Mouse (Mus musculus) intestine, embryonic 14.5 days (tissue): ENCODE data around the gene Hddc3. TPM values are rescaled to one million over a fixed set of nuclear protein-coding genes. Genes with fewer than 3 reads are reported as not detected.

Experiments
- ATAC-seq: fragments of 200-750 bp; cut with Nextera tagmentation; replicated peaks from 2 replicates; pipeline ENCODE4 v1.8.0; 2017; ENCODE audit warnings: low read depth, moderate number of reproducible peaks, moderate TSS enrichment, moderate library complexity; ENCODE audit not compliant: low FRiP score, low TSS enrichment
- DNase-seq: peaks from one replicate; pipeline ENCODE4 v3.0.0-alpha.2; 2018; ENCODE audit warnings: low spot score
- H3K27ac ChIP-seq: fragments of 300-500 bp; sonication (generic); 2 replicates; pipeline ENCODE4 v1.5.1; 2014; ENCODE audit warnings: low read depth, mild to moderate bottlenecking, control low read depth
- H3K27me3 ChIP-seq: fragments of 300-500 bp; sonication (generic); replicated peaks from 2 replicates; pipeline ENCODE4 v1.6.1; 2014; ENCODE audit warnings: low read length, control low read depth; ENCODE audit not compliant: control insufficient read depth, insufficient read depth
- H3K36me3 ChIP-seq: fragments of 300-500 bp; sonication (generic); 2 replicates; pipeline ENCODE4 v1.6.1; 2014; ENCODE audit warnings: low read length, control low read depth; ENCODE audit not compliant: control insufficient read depth, insufficient read depth
- H3K4me1 ChIP-seq: fragments of 300-500 bp; sonication (generic); replicated peaks from 2 replicates; pipeline ENCODE4 v1.6.1; 2014; ENCODE audit warnings: low read length, control low read depth, mixed read lengths; ENCODE audit not compliant: control insufficient read depth, insufficient read depth
- H3K4me2 ChIP-seq: fragments of 300-500 bp; sonication (generic); 2 replicates; pipeline ENCODE4 v1.6.1; 2014; ENCODE audit warnings: low read length
- H3K4me3 ChIP-seq: fragments of 300-500 bp; sonication (generic); 2 replicates; pipeline ENCODE4 v1.5.1; 2014; ENCODE audit warnings: low read depth, low read length, control low read depth, mixed read lengths
- H3K9ac ChIP-seq: fragments of 300-500 bp; sonication (generic); 2 replicates; pipeline ENCODE4 v1.6.1; 2014; ENCODE audit warnings: mild to moderate bottlenecking, low read length
- H3K9me3 ChIP-seq: fragments of 300-500 bp; sonication (generic); 2 replicates; pipeline ENCODE4 v1.6.1; 2016; ENCODE audit warnings: low read length, control low read depth; ENCODE audit not compliant: control insufficient read depth
- WGBS: fragments of 180-500 bp; shearing (Covaris S2); extraction: QIAGEN DNeasy Blood & Tissue Kit; methylation state at CpG from one replicate; pipeline ENCODE4 v1.1.7; 2014; 5-methylcytosine and 5-hydroxymethylcytosine counted together
- polyA plus RNA-seq: library from polyadenylated mRNA; unstranded; fragments of >200 nt; fragmentation: Nextera tagmentation; extraction: Ambion mirVana; gene quantifications from 2 replicates; pipeline ENCODE4 v1.2.1, GENCODE M21; 2014

Hddc3 gene
- polyA plus RNA-seq, 1 experiment from 2014 or later = 19.8 TPM

DNA sequence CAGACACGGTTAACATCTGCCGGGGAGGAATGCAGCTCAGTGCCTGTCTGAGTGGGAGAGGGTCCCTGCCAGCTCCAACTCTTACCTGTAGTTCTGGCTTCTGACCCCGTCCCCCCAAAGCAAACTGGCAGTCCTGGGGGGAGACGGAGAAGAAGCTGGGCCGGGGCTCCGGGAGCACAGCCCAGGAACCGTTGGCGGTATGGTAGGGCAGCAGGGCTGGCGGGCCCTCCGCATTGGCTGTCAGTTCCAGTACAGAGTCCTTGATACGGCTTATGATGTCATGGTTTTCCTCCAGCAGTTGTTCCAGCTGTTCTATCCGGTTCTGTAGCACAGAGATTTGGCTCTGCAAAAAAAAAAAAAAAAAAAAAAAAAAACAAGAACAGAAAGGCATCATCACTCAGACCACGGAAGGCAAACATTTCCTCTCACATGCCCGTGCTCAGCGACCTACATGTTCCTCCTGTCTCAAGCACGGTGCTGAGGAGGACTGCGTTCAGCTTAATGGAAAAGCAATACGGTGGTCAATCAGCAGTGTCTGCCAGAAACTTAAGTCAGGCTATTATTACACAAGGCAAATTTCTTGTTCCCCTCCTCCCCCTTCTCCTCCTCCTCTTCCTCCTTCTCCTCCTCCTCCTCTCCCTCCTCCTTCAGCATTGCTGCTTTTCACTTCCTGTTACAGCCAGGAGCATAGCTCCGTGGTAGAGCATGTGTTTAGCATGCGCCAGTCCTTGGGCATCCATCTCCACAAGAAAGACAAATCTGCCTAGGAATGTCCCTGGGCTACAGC is 25.9 kb downstream of the Hddc3 start:
- peaks cover 12% of the 10 kb centered on the region for H3K4me1 ChIP-seq
- peak overlapping the region; percentile 12; the same call in 1 of the 2 replicates for H3K27ac ChIP-seq
- H3K9me3 ChIP-seq = no peaks in the 10 kb centered on the region
- no peak overlapping the region for H3K4me3 ChIP-seq
- H3K4me2 ChIP-seq = peak overlapping the region; percentile 71
- H3K9ac ChIP-seq = no peak overlapping the region
- no peak for ATAC-seq
- 60% methylated on average over 20 of the region's 20 CpGs for WGBS
- no peaks in the 10 kb centered on the region for H3K27me3 ChIP-seq
- DNase-seq = no peak
- H3K36me3 ChIP-seq = peaks cover 40% of the 10 kb centered on the region

DNA sequence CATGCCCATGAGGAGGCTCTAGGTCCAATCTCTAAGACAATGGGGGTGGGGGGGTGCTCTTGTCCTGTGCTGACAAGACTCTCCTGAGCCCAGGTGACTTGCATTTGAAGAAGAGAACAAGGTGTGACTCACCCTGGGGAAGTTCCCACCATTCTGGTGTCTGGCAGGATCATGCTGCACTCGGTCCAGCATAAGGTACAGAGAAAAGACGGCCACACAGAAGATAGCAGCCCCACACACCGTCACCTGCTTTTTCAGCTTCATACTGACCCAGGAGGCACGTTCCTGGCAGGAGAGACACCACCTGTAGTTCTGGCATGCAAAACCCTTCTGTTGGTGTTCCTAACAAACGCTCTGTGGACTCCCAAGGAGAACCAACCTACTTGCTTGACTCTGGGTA is 26.6 kb downstream of the Hddc3 start:
- no peak for DNase-seq
- no peak for ATAC-seq
- H3K27me3 ChIP-seq = no peaks in the 10 kb centered on the region
- H3K9ac ChIP-seq = no peak overlapping the region
- 0 out of 2 replicates have a peak overlapping the region, but pooled peaks have one; percentile 12 for H3K27ac ChIP-seq
- WGBS = 68% methylated on average over 5 of the region's 5 CpGs
- peaks cover 34% of the 10 kb centered on the region for H3K36me3 ChIP-seq
- H3K4me2 ChIP-seq = peak overlapping the region; percentile 71
- no peaks in the 10 kb centered on the region for H3K9me3 ChIP-seq
- peaks cover 12% of the 10 kb centered on the region for H3K4me1 ChIP-seq
- H3K4me3 ChIP-seq = peak overlapping the region; percentile 89

DNA sequence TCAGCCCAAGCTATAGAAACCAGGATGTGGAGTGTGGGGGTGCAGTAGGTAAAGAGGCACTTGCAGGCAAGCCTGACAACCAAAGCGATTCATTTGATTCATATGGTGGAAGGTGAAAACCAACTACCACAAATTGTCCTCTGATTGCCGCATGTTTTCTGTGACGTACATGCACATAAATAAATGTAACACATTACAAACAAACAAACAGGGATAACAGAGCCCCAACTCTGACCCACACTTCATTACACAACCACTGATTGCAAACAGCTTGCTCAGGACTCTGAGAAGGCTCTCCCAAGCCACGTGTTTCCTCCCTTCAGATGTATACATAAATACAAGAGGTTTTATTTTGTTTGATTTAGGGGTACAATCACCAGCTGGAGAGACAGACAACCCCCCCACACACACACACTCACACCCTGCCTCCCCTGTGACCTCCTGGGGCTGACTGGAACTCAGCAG is 27.1 kb downstream of the Hddc3 start:
- ATAC-seq = no peak
- Histone ChIP-seq H3K4me3 (peak overlapping the region; percentile 89), H3K27me3 (no peaks in the 10 kb centered on the region), H3K9ac (peak overlapping the region; percentile 80), H3K4me2 (peak overlapping the region; percentile 71), H3K36me3 (peaks cover 30% of the 10 kb centered on the region), H3K4me1 (peaks cover 12% of the 10 kb centered on the region), H3K27ac (peak overlapping the region; percentile 80), H3K9me3 (no peaks in the 10 kb centered on the region)
- no peak for DNase-seq
- 27% methylated on average over 4 of the region's 4 CpGs for WGBS

DNA sequence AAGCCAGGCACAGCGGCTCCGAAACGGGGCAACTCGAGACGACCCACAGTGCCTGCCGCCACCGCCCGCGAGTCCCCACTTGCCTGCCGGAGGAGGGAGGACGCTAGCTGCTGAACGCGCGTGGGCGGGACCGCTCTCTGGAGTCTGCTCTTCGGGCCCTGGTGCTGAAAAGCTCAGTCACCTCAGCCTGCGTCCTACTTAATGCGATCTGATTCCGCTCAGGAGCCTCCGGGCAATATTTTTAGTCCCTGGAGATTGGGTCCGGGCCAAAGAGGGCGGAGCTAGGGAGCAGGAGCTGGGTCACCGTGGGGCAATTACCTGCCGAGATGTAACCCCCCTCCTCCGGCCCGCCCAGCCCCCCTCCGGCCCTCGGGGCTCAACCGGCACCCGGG is 27.7 kb downstream of the Hddc3 start:
- H3K4me1 ChIP-seq = peaks cover 12% of the 10 kb centered on the region
- DNase-seq = peak; percentile 86
- peak overlapping the region; percentile 80 for H3K9ac ChIP-seq
- peak; percentile 37 for ATAC-seq
- H3K27me3 ChIP-seq = no peaks in the 10 kb centered on the region
- H3K36me3 ChIP-seq = peaks cover 29% of the 10 kb centered on the region
- WGBS = under 1% methylated on average over 31 of the region's 31 CpGs
- H3K4me2 ChIP-seq = peak overlapping the region; percentile 71
- peak overlapping the region; percentile 89 for H3K4me3 ChIP-seq
- H3K9me3 ChIP-seq = no peaks in the 10 kb centered on the region
- H3K27ac ChIP-seq = peak overlapping the region; percentile 80

DNA sequence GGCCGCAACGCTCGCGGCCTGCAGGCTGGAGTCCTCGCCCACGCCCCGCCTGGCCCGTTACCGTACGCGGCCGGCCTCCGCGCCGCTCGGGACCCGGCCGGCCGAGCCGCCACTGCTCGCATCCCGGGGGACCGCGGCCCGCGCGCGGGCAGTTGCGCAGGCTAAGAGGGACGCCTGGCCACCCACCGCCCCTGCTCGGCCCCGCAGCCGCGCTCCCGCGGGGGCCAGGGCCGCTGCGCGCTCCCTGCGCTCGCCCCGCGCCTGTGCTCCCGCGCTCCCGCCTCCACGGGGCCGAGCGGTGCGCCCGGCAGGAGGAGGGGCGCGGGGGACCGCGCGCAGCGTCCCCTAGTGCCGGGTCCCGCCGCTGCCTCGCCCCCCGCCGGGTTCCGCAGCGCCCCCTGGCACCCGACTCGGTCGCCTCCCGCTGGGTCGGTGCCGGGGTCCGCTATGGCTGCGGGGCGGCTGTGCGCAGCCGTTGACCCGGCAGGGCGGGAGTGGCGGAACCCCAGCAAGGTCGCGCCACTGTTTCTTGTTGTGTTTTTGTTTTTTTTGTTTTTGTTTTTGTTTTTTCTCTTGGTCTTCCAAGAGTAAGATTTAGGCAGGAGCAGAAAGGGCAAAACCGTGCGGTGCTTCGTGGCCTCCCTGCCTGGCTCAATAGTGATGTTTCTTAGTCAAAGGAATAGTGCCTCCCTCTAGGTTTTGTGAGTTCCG is 28.3 kb downstream of the Hddc3 start, which contains the start of gene Man2a2:
Gene Man2a2 (minus strand): TSS at position 335 of the 711 bp plus-strand sequence.
- H3K36me3 ChIP-seq = peaks cover 24% of the 10 kb centered on the region
- H3K27ac ChIP-seq = peak within 1 kb of the TSS; percentile 80
- ATAC-seq (peak; percentile 66), DNase-seq (peak; percentile 80)
- H3K9me3 ChIP-seq = no peaks in the 10 kb centered on the region
- H3K4me2 ChIP-seq = peak within 1 kb of the TSS; percentile 71
- H3K4me1 ChIP-seq = peaks cover 12% of the 10 kb centered on the region
- under 1% methylated on average over 65 of the region's 86 CpGs for WGBS
- no peaks in the 10 kb centered on the region for H3K27me3 ChIP-seq
- peak within 1 kb of the TSS; percentile 80 for H3K9ac ChIP-seq
- H3K4me3 ChIP-seq = peak within 1 kb of the TSS; percentile 89

DNA sequence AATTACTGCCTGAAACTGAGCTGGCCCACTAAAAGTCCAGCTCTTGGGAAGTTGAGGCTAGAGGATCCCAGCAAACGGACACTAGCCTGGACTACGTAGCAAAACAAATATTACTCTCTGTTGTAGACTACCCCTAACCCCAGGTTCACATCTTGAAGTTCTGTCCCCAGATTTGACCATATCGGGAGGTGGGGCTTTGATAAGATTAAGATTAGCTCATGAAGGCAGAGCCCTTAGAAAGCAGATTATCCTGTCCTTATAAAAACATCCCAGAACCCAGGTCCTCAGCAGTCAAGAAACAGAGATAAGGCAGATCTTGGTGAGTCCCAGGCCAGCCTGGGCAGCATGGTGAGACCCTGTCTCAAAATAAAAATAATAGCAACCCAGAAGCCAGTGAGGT is 29.3 kb downstream of the Hddc3 start:
- Histone ChIP-seq H3K4me1 (peaks cover 12% of the 10 kb centered on the region), H3K4me3 (no peak overlapping the region), H3K36me3 (peaks cover 14% of the 10 kb centered on the region), H3K4me2 (no peak overlapping the region), H3K27ac (no peak overlapping the region), H3K9ac (no peak overlapping the region), H3K9me3 (no peaks in the 10 kb centered on the region), H3K27me3 (no peaks in the 10 kb centered on the region)
- DNase-seq = no peak
- ATAC-seq = no peak
- WGBS = 81% methylated on average over 3 of the region's 3 CpGs

DNA sequence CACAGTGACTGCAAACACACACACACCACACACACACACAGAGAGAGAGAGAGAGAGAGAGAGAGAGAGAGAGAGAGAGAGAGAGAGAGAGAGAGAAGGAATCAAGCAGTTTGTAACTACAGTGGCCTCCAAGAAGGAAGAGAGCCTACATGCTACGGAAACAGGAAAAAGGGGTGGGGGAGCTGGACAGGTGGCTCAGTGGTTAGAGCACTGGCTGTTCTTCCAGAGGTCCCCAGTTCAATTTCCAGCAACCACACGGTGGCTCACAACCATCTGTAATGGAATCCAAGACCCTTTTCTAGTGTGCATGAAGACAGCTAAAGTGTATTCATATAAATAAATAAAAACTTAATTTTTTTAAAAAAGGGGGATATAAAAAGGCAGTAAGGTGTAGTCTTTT is 29.8 kb downstream of the Hddc3 start:
- Histone ChIP-seq H3K4me2 (no peak overlapping the region), H3K9me3 (no peaks in the 10 kb centered on the region), H3K4me3 (no peak overlapping the region), H3K27ac (no peak overlapping the region), H3K4me1 (peaks cover 12% of the 10 kb centered on the region), H3K36me3 (peaks cover 9% of the 10 kb centered on the region), H3K27me3 (no peaks in the 10 kb centered on the region), H3K9ac (no peak overlapping the region)
- 52% methylated on average over 2 of the region's 2 CpGs for WGBS
- DNase-seq = no peak
- no peak for ATAC-seq

DNA sequence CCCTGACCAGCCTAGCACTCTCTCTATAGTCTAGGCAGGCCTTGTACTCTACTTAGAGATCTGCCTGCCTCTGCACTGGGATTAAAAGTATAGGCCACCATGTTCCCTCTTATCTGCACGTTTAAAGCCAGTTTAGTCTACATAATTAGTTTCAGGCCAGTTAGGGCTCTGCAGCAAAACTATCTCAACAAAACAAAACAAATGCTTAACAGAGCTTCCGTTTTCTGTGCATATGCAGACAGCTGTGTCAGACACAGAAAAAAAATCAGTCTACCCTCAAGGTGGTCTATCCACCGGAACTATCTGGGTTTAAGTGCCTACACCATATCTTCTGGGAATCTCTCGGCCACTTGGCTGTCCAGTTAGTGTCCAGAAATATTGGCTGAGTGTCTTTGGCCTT is 30.4 kb downstream of the Hddc3 start:
- H3K4me2 ChIP-seq = no peak overlapping the region
- ATAC-seq (no peak), DNase-seq (no peak)
- H3K4me1 ChIP-seq = peaks cover 12% of the 10 kb centered on the region
- H3K9ac ChIP-seq = no peak overlapping the region
- no peak overlapping the region for H3K27ac ChIP-seq
- no peaks in the 10 kb centered on the region for H3K9me3 ChIP-seq
- WGBS = 74% methylated on average over 4 of the region's 4 CpGs
- no peak overlapping the region for H3K4me3 ChIP-seq
- no peaks in the 10 kb centered on the region for H3K27me3 ChIP-seq
- H3K36me3 ChIP-seq = peaks cover 2% of the 10 kb centered on the region; the same call in 1 of the 2 replicates
